Mouse (Mus musculus) heart, adult 18-20 months (tissue): ENCODE data around the gene Pard3. TPM values are rescaled to one million over a fixed set of nuclear protein-coding genes. Genes with fewer than 3 reads are reported as not detected.

Experiments used
- DNase-seq, 2 experiments: peaks; one replicate each; pipeline ENCODE4 v3.0.0; 2021 to 2022; ENCODE audit warnings: mixed read lengths in 1 of 2
- total RNA-seq, 2 experiments: library from RNA; stranded (reverse); gene quantifications; 2 replicates each; pipeline ENCODE4 v1.2.3; 2021

Gene Pard3
- total RNA-seq, 2 experiments from 2014 or later, result 29.3 to 31.8 TPM

- DNase-seq, result no peak
Observed at GRCm38 (mm10) chr8:127344421-127344820, 280.7 kb downstream of the Pard3 start.

GRCm38 (mm10) chr8:127345912-127346423, 282.3 kb downstream of the Pard3 start:
- DNase-seq, result no peak

- no peak for DNase-seq
Observed at GRCm38 (mm10) chr8:127347890-127348495, 284.3 kb downstream of the Pard3 start.

- DNase-seq, result no peak
Observed at GRCm38 (mm10) chr8:127361796-127362195, 298.1 kb downstream of the Pard3 start.

GRCm38 (mm10) chr8:127368347-127368746, 304.7 kb downstream of the Pard3 start:
- no peak for DNase-seq

- DNase-seq, result no peak
Observed at GRCm38 (mm10) chr8:127371326-127371949, 307.7 kb downstream of the Pard3 start.

GRCm38 (mm10) chr8:127377775-127378174, 314.1 kb downstream of the Pard3 start:
- no peak for DNase-seq

- DNase-seq, result no peak
Observed at GRCm38 (mm10) chr8:127378994-127379858, 315.5 kb downstream of the Pard3 start.

- no peak for DNase-seq
Observed at GRCm38 (mm10) chr8:127381259-127381658, 317.6 kb downstream of the Pard3 start.

- DNase-seq, result no peak
Observed at GRCm38 (mm10) chr8:127392700-127393099, 329.0 kb downstream of the Pard3 start.

GRCm38 (mm10) chr8:127395488-127395887, 331.8 kb downstream of the Pard3 start:
- no peak for DNase-seq

GRCm38 (mm10) chr8:127405815-127406214, 342.1 kb downstream of the Pard3 start:
- no peak for DNase-seq

- DNase-seq, result no peak
Observed at GRCm38 (mm10) chr8:127410606-127411005, 346.9 kb downstream of the Pard3 start.

- DNase-seq, result no peak
Observed at GRCm38 (mm10) chr8:127411190-127411848, 347.6 kb downstream of the Pard3 start.

GRCm38 (mm10) chr8:127423021-127423420, 359.3 kb downstream of the Pard3 start:
- no peak for DNase-seq

- DNase-seq, result no peak
Observed at GRCm38 (mm10) chr8:127424211-127424916, 360.7 kb downstream of the Pard3 start.

GRCm38 (mm10) chr8:127426857-127427256, 363.2 kb downstream of the Pard3 start:
- no peak for DNase-seq

- DNase-seq, result no peak
Observed at GRCm38 (mm10) chr8:127428004-127428403, 364.3 kb downstream of the Pard3 start.

GRCm38 (mm10) chr8:127431236-127431635, 367.5 kb downstream of the Pard3 start:
- DNase-seq, result no peak

GRCm38 (mm10) chr8:127435975-127436374, 372.3 kb downstream of the Pard3 start:
- DNase-seq, result no peak

GRCm38 (mm10) chr8:127437613-127438235, 374.0 kb downstream of the Pard3 start:
- DNase-seq, result no peak
